Mouse (Mus musculus): ENCODE data around the gene Olfml2b. TPM values are rescaled to one million over a fixed set of nuclear protein-coding genes. Genes with fewer than 3 reads are reported as not detected.

Olfml2b gene
- 1 to 10 TPM; 2.9 to 4.2 (median 3.9) TPM for total RNA-seq (2022)

GRCm38 (mm10) chr1:170644255-170645205 is at the start of gene Olfml2b:
TSS of gene Olfml2b (plus strand) at chr1:170644532.
- DNase-seq (ENCODE audit: low spot score in 2 of 2), result peak; percentile 31 to 72

- DNase-seq (ENCODE audit: low spot score in 2 of 2), result no peak
Observed at GRCm38 (mm10) chr1:170594575-170594974, 49.8 kb upstream of the Olfml2b start.

GRCm38 (mm10) chr1:170605228-170606001 is 38.9 kb upstream of the Olfml2b start:
- DNase-seq (ENCODE audit: low spot score in 2 of 2), result no peak

GRCm38 (mm10) chr1:170607231-170607917 is 37.0 kb upstream of the Olfml2b start:
- no peak for DNase-seq (ENCODE audit: low spot score in 2 of 2)

- no peak for DNase-seq (ENCODE audit: low spot score in 2 of 2)
Observed at GRCm38 (mm10) chr1:170608461-170609071, 35.8 kb upstream of the Olfml2b start.

- no peak for DNase-seq (ENCODE audit: low spot score in 2 of 2)
Observed at GRCm38 (mm10) chr1:170609872-170610271, 34.5 kb upstream of the Olfml2b start.

- DNase-seq (ENCODE audit: low spot score in 2 of 2), result no peak
Observed at GRCm38 (mm10) chr1:170610289-170610688, 34.0 kb upstream of the Olfml2b start.

- DNase-seq (ENCODE audit: low spot score in 2 of 2), result no peak
Observed at GRCm38 (mm10) chr1:170610695-170611094, 33.6 kb upstream of the Olfml2b start.

GRCm38 (mm10) chr1:170611631-170612030 is 32.7 kb upstream of the Olfml2b start:
- DNase-seq (ENCODE audit: low spot score in 2 of 2), result no peak

GRCm38 (mm10) chr1:170612968-170613872 is 31.1 kb upstream of the Olfml2b start:
- DNase-seq (ENCODE audit: low spot score in 2 of 2), result peak; percentile 26 to 51

- no peak for DNase-seq (ENCODE audit: low spot score in 2 of 2)
Observed at GRCm38 (mm10) chr1:170619686-170620374, 24.5 kb upstream of the Olfml2b start.

- no peak for DNase-seq (ENCODE audit: low spot score in 2 of 2)
Observed at GRCm38 (mm10) chr1:170622934-170623333, 21.4 kb upstream of the Olfml2b start.

GRCm38 (mm10) chr1:170623432-170623831 is 20.9 kb upstream of the Olfml2b start:
- no peak for DNase-seq (ENCODE audit: low spot score in 2 of 2)

- DNase-seq (ENCODE audit: low spot score in 2 of 2), result no peak
Observed at GRCm38 (mm10) chr1:170630489-170630888, 13.8 kb upstream of the Olfml2b start.

- DNase-seq (ENCODE audit: low spot score in 2 of 2), result no peak
Observed at GRCm38 (mm10) chr1:170631571-170631970, 12.8 kb upstream of the Olfml2b start.

GRCm38 (mm10) chr1:170632385-170632784 is 11.9 kb upstream of the Olfml2b start:
- DNase-seq (ENCODE audit: low spot score in 2 of 2), result peak; percentile 66 to 69

- DNase-seq (ENCODE audit: low spot score in 2 of 2), result no peak
Observed at GRCm38 (mm10) chr1:170632856-170633255, 11.5 kb upstream of the Olfml2b start.

- no peak for DNase-seq (ENCODE audit: low spot score in 2 of 2)
Observed at GRCm38 (mm10) chr1:170638941-170639340, 5.4 kb upstream of the Olfml2b start.

- no peak for DNase-seq (ENCODE audit: low spot score in 2 of 2)
Observed at GRCm38 (mm10) chr1:170645896-170646605, 1.7 kb downstream of the Olfml2b start.

Data from left cerebral cortex, adult 8-10 months (tissue).